Mouse (Mus musculus): ENCODE data around the gene Bcl11b.

Bcl11b gene

DNA sequence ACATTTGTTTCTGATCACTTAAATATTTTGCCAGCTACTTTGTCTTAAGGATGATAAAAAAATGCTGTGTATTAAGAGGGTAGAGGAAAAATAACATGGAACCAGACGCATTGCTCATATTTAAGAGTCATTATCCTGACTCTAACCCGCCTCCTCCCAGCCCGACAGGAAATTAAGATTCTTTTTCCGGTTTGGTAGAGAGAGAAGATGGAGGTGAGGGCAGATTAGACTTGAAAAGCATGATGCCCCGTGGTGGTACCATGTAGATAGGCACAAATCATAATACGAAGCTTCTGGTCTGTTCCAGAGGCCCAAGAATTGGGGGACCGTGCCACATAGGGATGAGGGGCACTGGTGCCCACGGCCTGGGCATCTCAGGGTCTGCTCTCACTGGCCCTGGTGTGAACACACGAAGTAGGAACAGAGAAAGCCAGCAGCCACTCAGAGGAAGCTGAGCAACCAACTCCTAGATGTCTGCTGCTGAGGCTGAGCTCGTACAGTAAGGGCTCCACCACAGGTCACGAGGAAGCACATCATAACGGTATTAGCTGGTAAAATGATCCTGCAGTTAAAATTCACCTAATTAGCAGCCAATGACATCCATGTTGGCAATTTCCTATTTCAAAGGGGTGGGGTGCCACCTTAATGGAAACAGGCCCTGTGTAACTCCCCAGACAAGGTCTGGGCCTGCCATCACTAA lies 32.2 kb downstream of the Bcl11b start:
- no peak for DNase-seq (ENCODE audit: low spot score in 2 of 2)

DNA sequence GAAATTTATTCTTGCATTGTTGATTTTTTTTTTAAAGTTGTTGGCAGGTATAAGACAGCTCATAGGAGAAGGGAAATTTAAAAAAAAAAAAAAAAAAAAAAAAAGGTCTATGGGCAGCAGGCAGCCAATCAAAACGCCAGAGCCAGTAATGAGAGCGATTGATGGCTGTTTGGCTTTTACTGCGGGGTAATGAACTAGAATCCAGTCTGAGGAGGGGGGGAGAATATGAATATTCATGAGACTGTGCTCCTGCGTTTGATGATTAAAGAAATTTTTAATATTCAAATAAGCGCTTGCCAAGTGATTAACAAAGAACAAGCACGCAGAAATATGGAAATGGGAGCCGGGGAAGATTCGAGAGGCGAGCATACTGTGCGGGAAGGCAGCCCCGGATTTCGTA lies 32.8 kb downstream of the Bcl11b start:
- no peak for DNase-seq (ENCODE audit: low spot score in 2 of 2)

DNA sequence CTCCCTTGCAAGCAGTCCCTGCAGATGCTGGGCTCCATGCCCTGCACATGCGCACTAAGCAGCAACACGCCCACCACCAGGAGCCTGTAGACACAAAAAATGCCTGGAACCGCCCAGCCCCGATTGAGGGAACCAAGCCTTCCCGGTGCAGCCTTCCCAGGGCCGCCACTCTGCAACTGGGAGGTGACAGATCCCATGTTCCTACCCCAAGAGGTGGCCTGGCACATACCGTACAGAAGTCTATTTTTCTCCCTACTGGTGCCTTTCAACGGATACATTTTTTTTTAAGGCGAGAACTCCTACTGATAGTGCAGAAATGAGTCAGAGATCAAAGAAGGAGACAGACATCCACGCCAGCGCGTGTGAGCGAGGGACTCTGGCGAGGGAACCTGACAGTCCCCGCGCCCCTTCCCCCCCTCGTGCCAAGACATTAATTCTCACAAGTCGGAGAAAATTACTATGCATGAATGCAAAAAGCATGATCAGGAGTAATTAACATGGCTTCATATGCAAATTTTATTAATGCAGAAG lies 33.5 kb downstream of the Bcl11b start:
- no peak for DNase-seq (ENCODE audit: low spot score in 2 of 2)

DNA sequence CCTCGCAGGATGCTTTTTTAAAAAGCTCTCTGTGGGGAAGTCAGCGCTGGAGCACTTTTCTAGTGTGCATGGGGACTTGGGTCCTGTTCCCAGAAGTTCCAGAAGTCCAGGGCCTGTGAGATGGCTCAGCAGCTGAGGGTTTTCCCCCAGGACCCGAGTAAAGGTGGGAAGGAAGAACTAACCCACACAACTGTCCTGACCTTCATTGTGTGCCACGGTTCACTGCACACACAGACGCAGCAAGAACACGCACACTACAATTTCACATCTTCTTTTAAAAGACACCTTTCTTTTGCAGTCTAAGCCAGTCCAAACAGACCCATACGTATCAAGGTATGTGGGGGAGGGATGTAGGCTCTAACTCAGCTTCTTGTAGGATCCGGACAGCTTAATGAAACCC lies 34.3 kb downstream of the Bcl11b start:
- no peak for DNase-seq (ENCODE audit: low spot score in 2 of 2)

DNA sequence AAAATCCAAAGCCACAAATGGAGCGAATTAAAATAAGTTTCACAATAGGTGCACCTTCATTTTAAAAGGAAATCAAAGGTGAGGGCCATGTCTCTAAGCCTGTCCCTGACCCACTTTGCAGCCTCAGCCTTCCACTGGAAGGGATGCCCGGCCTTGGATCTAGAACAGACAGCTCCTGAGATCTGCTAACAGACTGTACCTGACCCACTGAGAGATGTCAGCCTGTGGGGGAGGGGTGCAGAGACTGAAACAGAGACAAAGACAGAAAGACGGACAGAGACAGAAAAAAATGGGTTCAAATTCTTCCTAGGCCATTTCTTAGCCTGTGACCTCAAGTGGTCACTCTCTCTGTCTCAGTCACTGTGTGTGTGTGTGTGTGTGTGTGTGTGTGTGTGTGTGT lies 35.1 kb downstream of the Bcl11b start:
- no peak for DNase-seq (ENCODE audit: low spot score in 2 of 2)

DNA sequence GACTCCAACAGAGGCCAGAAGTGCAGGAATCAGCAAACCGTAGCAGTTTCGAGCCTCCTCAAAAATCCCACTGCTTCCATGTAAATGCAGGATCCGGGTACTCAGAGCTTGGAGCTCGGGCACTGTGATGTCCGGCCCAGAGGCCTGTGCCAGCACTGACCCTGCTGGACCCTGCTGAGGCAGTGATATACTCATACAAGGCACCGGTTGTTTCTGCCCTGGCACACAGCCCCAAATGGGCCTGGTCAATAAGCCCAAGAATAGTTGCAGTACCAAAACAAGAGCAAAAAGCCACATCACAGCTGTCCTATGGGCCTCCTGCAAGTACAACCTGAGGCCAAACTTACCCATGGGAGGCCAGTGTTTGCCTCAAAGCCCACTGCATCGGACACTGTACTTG lies 36.4 kb downstream of the Bcl11b start:
- DNase-seq (ENCODE audit: low spot score in 2 of 2), result no peak

DNA sequence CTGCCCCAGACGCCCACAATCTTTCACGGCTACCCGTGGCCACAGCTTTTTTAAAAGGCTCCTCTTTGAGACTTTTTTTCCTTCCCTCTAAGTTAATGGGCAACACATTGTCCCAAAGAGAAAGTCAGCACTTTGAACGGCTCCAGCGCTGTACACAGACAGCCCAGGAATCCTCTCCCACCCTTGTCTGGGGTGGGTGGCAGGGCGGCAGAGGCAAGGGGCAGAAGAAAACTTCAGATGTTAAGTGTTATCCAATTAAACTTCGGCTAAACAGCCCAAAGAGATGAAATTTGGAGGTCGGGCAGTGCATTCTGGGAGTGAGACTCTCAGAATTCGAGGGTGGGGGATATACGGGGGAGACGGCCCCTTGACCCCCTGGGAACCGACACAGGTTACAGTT lies 38.3 kb downstream of the Bcl11b start:
- DNase-seq (ENCODE audit: low spot score in 2 of 2), result no peak

DNA sequence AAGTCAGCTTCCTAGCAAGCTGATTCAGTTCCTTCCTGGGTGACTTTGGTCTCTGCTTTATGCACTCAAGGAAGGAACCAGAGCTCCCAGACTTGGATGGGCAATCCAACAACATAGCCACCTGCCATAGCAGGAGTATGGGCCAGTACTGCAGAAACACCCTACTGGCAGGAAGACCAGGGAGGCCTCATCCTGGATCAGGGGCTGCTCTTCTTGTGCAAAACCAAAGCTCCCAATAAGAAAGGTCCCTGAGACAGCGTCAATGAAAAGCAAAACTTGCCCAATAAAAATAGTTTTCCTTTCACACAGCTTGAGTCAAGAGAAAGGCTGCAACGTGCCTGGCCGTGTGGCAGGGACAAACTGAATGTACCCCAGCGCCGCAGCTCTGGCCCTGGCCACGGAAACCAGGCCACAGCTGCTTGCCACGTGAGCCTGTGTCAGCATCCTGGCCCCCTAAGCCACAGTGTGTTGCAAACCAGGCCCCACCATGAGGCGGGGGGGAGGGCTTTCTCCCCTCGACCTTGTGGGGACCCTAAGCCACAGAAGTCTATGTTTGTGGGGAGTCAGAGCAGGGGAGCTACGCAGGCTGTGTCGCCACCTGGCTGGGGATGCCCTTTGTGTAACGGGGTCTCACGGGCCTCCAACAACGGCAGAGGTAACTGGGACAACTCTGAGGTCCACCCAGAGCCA lies 38.9 kb downstream of the Bcl11b start:
- no peak for DNase-seq (ENCODE audit: low spot score in 2 of 2)

DNA sequence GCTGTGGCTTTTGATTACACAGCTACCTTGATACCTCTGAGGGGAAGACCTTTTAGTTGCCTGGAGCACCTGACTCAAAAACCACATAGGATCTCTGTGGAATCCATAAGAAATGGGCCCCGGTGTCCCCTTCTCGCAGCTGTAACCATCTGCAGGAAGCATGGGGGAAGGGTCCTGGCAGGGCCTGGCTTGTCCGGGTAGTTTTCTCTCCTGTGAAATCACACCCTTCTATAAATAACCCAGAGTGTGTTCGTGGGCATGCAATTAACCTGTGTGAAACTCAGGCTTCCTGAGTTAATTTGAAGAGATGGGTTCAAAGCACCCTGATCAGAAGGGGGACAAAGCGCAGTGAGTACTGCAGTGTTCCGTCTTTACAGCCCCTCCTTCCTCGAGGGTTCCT lies 40.5 kb downstream of the Bcl11b start:
- no peak for DNase-seq (ENCODE audit: low spot score in 2 of 2)

DNA sequence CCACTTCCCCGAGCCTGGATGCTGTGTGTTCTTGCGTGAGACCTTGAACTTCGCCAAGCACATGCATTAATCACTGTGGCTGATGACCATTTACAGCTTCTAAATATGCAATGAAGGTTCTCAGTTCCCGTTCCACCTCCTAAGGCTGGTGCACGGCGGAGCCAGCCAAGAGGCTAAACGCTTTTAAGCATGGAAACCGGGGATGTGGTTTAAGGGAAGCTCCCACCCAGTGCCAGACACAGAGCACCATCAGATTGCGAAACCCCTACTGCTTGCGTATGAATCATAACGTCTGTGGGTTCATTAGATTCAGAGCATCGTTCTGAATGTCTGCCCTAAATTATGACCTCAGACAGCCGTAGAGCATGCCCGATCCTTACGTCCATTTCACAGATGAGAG lies 41.6 kb downstream of the Bcl11b start:
- DNase-seq (ENCODE audit: low spot score in 2 of 2), result no peak

DNA sequence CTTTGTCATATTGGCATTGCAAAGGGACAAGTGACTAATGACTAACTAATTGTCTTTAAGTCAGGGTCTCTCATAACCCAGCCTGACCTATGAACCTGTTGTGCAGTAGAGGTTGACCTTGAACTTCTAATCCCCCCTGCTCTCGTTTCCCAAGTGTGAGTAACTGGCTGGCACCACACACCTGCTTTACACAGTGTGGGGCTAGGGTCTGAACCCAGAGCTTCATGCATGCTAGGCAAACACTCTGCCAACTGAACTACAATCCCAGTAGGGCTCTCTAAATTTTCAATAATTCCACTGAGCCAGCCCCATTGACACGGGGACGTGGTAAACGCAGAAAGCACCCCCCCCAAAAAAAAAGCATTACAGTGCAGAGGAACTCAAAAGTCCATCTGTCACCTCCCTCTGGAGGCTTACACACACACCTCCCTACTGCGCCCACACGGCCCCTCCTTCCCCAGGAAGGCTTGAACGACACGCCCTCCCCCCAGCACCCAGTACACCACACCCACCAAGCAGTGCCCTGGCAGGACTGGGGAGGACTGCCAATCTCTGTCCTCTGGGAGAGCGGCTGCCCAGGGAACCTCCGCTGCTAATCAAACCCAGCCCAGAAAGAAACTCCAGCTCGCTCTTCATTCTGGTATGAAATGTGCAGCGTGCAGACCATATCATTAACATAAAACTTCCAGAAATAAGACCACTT lies 42.5 kb downstream of the Bcl11b start:
- DNase-seq (ENCODE audit: low spot score in 2 of 2), result no peak

DNA sequence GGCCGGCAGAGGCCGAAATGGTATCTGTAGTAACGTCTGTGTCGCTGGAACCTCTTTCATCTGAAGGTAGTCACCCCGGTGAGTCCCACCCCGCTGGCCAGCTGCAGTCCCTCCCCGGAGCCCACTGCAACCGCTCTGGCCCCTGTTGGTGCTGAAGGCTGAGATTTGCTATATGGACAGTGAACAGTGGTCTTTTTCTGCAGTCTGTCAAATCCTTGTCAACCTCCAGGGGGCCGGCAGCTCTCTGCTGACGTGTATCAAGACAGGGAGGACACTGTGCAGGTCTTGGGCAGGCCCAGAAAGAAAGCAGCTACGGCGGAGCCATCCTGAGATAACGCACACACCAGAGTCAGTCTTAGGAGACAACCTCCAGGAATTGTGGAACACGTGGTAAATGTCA lies 43.0 kb downstream of the Bcl11b start:
- DNase-seq (ENCODE audit: low spot score in 2 of 2), result no peak

DNA sequence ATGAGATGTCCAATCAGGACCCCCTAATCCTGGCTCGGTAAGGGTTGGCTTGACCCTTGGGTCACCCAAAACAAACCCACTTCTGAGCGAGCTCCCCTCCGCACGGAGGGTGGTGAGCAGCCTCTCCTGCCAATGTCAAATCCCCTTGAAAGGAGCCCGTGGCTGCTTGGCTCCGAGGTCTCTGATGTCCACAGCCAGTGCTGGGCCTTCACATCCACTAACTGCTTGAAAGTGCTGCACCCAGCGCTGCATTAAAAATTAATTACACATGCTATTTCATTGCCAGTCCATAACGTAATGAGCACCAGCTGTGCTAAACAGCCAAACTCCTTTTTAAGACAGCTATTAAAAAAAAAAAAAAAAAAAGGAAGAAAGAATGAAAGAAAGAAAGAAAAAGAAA lies 43.5 kb downstream of the Bcl11b start:
- no peak for DNase-seq (ENCODE audit: low spot score in 2 of 2)

DNA sequence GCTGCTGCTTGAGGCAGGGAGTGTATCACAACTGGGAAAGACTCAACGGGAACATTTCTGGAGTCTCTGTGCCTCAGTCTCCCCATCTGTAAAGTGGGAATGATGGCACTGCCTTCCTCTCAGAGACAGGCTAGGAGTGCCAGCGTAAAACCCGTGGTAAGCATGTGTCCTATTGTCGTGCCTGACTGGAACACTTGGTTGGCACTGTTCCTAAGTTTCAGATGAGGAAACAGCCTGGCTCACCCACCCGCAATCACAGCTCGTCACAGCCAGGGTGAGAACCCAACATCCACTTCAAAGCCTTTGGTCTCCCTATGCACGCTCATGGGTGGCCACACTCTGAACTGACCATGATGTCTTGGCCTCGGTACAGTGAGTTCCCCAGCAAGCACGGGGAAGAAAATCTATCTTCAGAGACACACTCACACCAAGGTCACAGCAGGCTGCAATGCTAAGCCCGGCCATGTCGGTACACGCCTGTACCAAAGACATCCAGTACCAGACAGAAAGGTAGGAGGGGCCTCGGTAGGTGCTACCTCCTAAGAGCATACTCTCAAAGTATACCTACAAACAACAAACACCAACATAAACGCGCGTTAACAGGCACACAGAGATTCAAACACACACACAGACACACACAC lies 50.2 kb downstream of the Bcl11b start:
- DNase-seq (ENCODE audit: low spot score in 2 of 2), result no peak

DNA sequence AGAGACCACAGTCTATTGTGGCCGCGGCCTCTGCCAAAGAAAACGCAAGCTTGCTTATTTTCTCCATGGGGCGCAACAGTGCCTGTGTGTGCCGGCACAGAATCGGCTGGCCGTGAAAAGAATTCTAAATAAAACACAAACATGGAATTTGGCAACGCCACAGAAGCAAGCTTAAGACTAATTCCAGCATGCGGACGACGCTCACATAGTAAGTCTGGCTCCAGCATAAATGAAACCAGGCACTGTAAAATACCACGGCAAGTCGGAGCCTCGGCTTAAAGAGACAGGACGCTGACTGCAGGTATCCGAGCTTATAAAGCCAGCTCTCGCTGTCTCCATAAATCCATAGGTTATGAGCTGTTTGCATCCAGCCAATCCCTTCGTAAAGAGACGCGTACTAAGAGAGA lies 51.1 kb downstream of the Bcl11b start:
- no peak for DNase-seq (ENCODE audit: low spot score in 2 of 2)

DNA sequence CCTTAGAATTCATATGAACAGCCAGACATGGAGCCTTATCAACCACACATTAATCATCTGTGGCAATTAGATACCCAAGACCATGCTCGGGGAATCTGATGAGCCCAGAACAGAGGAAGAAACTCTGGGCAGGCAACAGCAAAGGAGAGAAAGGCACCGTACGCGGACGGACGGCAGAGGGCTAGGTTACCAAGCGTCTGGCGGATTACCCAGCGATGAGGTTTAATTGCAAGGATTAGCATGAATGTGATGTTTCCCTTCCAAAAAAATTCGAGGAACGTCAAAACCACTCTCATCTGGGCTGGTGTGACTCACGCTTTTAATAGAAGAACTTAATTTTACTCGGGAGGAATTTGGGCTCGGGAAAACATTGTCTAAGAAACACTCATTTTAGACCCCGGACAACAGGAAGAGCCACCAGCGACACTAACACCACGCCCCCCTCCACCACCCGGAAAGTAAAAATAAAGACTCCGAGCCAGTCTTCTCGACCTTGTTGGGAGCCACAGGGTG lies 52.7 kb downstream of the Bcl11b start:
- no peak for DNase-seq (ENCODE audit: low spot score in 2 of 2)

DNA sequence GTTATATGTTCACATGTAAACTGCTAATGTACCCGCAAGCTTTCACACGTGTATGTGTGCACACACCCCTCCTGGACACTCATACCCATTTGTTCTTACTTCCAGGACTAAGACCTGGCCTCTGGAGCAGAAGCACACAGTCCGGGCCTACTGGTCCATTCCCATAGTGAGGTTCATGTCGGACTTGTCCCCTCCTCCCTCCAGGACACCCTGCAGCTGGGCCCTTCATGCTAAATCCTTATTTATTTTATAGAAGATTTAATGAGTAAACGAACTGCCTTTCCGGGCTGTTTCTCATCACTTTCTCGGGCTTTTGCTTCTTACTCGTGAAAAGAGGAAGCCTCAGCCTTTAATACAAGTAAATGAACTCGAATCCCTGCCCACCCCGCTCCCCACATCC lies 54.0 kb downstream of the Bcl11b start:
- DNase-seq (ENCODE audit: low spot score in 2 of 2), result no peak

DNA sequence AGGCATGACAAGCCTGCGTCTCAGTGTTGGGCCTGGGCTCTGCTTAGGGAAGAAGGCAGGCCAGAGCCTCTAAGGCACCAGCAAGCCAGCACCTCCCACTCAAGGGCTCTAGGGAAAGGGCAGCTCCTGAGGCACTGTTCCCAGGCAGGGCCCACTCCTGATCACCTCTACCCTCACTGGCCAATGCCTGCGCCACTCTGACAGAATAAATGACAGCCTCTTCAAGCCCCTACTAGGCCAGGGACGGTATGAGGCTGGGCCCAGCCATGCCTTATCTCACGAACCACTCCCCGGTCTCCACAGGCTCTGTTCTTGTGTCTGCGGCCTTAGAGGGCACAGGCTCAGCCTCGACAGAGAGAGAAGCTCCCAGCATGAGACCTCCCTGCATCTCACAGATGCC lies 61.3 kb downstream of the Bcl11b start:
- no peak for DNase-seq (ENCODE audit: low spot score in 2 of 2)

DNA sequence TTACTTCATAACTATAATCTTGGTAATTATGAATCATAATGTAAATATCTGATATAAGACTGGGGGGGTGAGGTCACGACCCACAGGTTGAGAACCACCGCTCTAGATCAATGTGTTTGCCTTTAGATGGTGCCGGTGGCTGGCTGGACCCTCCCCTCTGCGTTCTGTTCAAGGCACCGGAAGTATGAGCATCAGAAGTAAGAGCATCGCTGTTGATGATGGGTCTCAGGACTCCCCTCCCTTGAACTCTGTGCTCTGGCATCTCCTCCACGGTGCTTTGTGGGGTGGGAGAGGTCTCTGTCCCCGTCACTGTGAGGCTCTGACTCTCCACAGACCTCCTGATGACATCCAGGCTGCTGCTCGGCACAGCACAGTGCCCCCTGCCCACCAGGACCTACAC lies 62.6 kb downstream of the Bcl11b start:
- no peak for DNase-seq (ENCODE audit: low spot score in 2 of 2)

DNA sequence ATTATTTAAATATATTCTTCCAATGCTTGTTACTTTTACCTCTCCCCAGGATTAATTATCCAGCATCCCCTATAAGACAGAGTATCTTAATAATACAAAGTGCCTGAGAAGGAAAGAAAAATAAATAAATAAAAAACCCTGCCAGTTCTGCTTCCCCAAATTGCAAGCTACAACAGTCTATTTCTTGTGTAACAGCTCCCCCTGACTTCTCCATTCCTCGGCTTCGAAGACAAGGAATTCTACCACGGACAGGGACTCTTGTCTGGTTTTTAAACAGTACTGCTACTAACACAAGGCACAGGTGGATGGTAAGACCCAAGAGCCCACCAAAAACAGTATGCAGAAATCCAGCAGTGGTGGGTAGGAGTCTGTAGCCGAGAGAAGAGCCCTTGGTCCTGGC lies 64.2 kb downstream of the Bcl11b start:
- DNase-seq (ENCODE audit: low spot score in 2 of 2), result no peak

DNA sequence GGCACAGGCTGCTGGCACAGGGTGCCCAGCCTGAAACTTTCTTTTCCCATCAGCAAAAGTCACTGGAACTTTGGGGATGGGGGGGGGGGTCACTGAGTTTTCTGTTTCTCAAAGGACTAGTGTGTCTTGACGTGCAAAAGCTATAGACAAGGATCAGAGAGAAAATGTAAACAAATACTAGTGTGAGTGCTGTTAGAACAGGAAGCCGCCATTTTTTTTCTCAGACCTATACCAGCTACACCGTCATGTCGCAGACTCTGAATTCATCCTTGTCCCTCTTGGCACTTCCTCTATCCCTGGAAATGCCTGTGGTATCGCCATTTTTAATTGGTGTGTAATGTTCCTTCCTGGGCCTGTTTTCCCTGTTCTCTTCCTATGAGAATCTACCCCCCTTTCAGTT lies 66.4 kb downstream of the Bcl11b start:
- DNase-seq (ENCODE audit: low spot score in 2 of 2), result no peak

DNA sequence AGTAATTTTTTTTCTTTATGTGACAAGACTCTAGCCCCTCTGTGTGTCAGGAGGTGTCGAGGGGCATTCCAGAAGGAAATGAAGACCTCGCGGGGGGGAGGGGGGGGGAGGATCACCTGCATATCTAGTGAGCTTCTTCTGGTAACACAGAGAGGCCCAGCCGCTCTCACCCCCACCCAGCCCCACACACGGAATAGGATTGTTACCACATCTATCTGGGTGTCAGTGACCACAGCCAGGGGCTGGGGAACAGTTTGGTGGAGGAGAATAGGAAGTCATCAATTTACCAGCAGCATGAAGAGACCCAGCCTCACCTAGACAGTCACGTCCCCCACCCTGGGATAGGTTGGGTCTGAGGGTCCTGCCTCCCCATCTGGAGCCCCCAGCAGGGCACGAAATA lies 67.0 kb downstream of the Bcl11b start:
- no peak for DNase-seq (ENCODE audit: low spot score in 2 of 2)
